Mouse (Mus musculus): ENCODE data around the gene Dgat2. TPM values are rescaled to one million over a fixed set of nuclear protein-coding genes. Genes with fewer than 3 reads are reported as not detected.

Dgat2 gene
- polyA plus RNA-seq, 1 experiment from 2014 or later, result 21.1 TPM

GRCm38 (mm10) chr7:99152756-99153155 is 29.8 kb downstream of the Dgat2 start:
- no peaks in the 10 kb centered on the region for H3K9me3 ChIP-seq (ENCODE audit: control insufficient read depth, low read length)
- 91% methylated on average over 8 of the region's 8 CpGs for WGBS
- H3K27ac ChIP-seq (ENCODE audit: low read depth, low read length), result no peak overlapping the region
- H3K27me3 ChIP-seq (ENCODE audit: control insufficient read depth, insufficient read depth, low read length), result no peaks in the 10 kb centered on the region
- no peaks in the 10 kb centered on the region for H3K36me3 ChIP-seq (ENCODE audit: control insufficient read depth, insufficient read depth, low read length)
- H3K4me1 ChIP-seq (ENCODE audit: control insufficient read depth, insufficient read depth, low read length), result no peaks in the 10 kb centered on the region
- no peak overlapping the region for H3K4me2 ChIP-seq (ENCODE audit: low read depth, low read length)
- H3K9ac ChIP-seq (replicated peaks; ENCODE audit: low read depth, low read length), result no peak overlapping the region
- no peak for ATAC-seq (ENCODE audit: low read depth)
- H3K4me3 ChIP-seq (ENCODE audit: low read depth, low read length), result no peak overlapping the region

- ATAC-seq (ENCODE audit: low read depth), result peak; percentile 69
- no peaks in the 10 kb centered on the region for H3K9me3 ChIP-seq (ENCODE audit: control insufficient read depth, low read length)
- H3K27me3 ChIP-seq (ENCODE audit: control insufficient read depth, insufficient read depth, low read length), result no peaks in the 10 kb centered on the region
- H3K27ac ChIP-seq (ENCODE audit: low read depth, low read length), result no peak overlapping the region
- no peak overlapping the region for H3K4me3 ChIP-seq (ENCODE audit: low read depth, low read length)
- no peaks in the 10 kb centered on the region for H3K36me3 ChIP-seq (ENCODE audit: control insufficient read depth, insufficient read depth, low read length)
- 6% methylated on average over 7 of the region's 7 CpGs for WGBS
- no peak overlapping the region for H3K4me2 ChIP-seq (ENCODE audit: low read depth, low read length)
- H3K9ac ChIP-seq (replicated peaks; ENCODE audit: low read depth, low read length), result no peak overlapping the region
- H3K4me1 ChIP-seq (ENCODE audit: control insufficient read depth, insufficient read depth, low read length), result no peaks in the 10 kb centered on the region
These were observed 31.2 kb downstream of the Dgat2 start for GRCm38 (mm10) chr7:99151342-99151741.

GRCm38 (mm10) chr7:99149017-99149416 is 33.5 kb downstream of the Dgat2 start:
- H3K4me3 ChIP-seq (ENCODE audit: low read depth, low read length), result no peak overlapping the region
- no peak overlapping the region for H3K4me2 ChIP-seq (ENCODE audit: low read depth, low read length)
- no peak for ATAC-seq (ENCODE audit: low read depth)
- no peaks in the 10 kb centered on the region for H3K4me1 ChIP-seq (ENCODE audit: control insufficient read depth, insufficient read depth, low read length)
- H3K36me3 ChIP-seq (ENCODE audit: control insufficient read depth, insufficient read depth, low read length), result no peaks in the 10 kb centered on the region
- H3K9ac ChIP-seq (replicated peaks; ENCODE audit: low read depth, low read length), result no peak overlapping the region
- H3K9me3 ChIP-seq (ENCODE audit: control insufficient read depth, low read length), result no peaks in the 10 kb centered on the region
- no peak overlapping the region for H3K27ac ChIP-seq (ENCODE audit: low read depth, low read length)
- no peaks in the 10 kb centered on the region for H3K27me3 ChIP-seq (ENCODE audit: control insufficient read depth, insufficient read depth, low read length)
- WGBS, result 71% methylated on average over 1 of the region's 1 CpGs

GRCm38 (mm10) chr7:99147494-99147893 is 35.0 kb downstream of the Dgat2 start:
- no peak overlapping the region for H3K27ac ChIP-seq (ENCODE audit: low read depth, low read length)
- H3K4me3 ChIP-seq (ENCODE audit: low read depth, low read length), result no peak overlapping the region
- 86% methylated on average over 7 of the region's 7 CpGs for WGBS
- H3K9me3 ChIP-seq (ENCODE audit: control insufficient read depth, low read length), result no peaks in the 10 kb centered on the region
- no peak overlapping the region for H3K4me2 ChIP-seq (ENCODE audit: low read depth, low read length)
- no peak for ATAC-seq (ENCODE audit: low read depth)
- H3K9ac ChIP-seq (replicated peaks; ENCODE audit: low read depth, low read length), result no peak overlapping the region
- no peaks in the 10 kb centered on the region for H3K27me3 ChIP-seq (ENCODE audit: control insufficient read depth, insufficient read depth, low read length)
- no peaks in the 10 kb centered on the region for H3K36me3 ChIP-seq (ENCODE audit: control insufficient read depth, insufficient read depth, low read length)
- H3K4me1 ChIP-seq (ENCODE audit: control insufficient read depth, insufficient read depth, low read length), result no peaks in the 10 kb centered on the region

GRCm38 (mm10) chr7:99146906-99147305 is 35.6 kb downstream of the Dgat2 start:
- ATAC-seq (ENCODE audit: low read depth), result no peak

GRCm38 (mm10) chr7:99146011-99146410 is 36.5 kb downstream of the Dgat2 start:
- Histone ChIP-seq H3K4me1 (ENCODE audit: control insufficient read depth, insufficient read depth, low read length) (0 out of 2 replicates have a peak, but pooled peaks cover 6% of the 10 kb centered on the region), H3K9ac (replicated peaks; ENCODE audit: low read depth, low read length) (no peak overlapping the region), H3K4me2 (ENCODE audit: low read depth, low read length) (no peak overlapping the region), H3K4me3 (ENCODE audit: low read depth, low read length) (no peak overlapping the region), H3K27me3 (ENCODE audit: control insufficient read depth, insufficient read depth, low read length) (no peaks in the 10 kb centered on the region), H3K9me3 (ENCODE audit: control insufficient read depth, low read length) (no peaks in the 10 kb centered on the region), H3K36me3 (ENCODE audit: control insufficient read depth, insufficient read depth, low read length) (no peaks in the 10 kb centered on the region), H3K27ac (ENCODE audit: low read depth, low read length) (no peak overlapping the region)
- WGBS, result 53% methylated on average over 7 of the region's 7 CpGs
- ATAC-seq (ENCODE audit: low read depth), result no peak

More at GRCm38 (mm10) chr7:99146906-99147305, 35.6 kb downstream of the Dgat2 start:
- H3K4me1 ChIP-seq (ENCODE audit: control insufficient read depth, insufficient read depth, low read length), result 0 out of 2 replicates have a peak, but pooled peaks cover 4% of the 10 kb centered on the region
- no peaks in the 10 kb centered on the region for H3K9me3 ChIP-seq (ENCODE audit: control insufficient read depth, low read length)
- H3K4me3 ChIP-seq (ENCODE audit: low read depth, low read length), result no peak overlapping the region
- no peak overlapping the region for H3K9ac ChIP-seq (replicated peaks; ENCODE audit: low read depth, low read length)
- H3K27ac ChIP-seq (ENCODE audit: low read depth, low read length), result no peak overlapping the region
- WGBS, result 77% methylated on average over 7 of the region's 7 CpGs
- H3K36me3 ChIP-seq (ENCODE audit: control insufficient read depth, insufficient read depth, low read length), result no peaks in the 10 kb centered on the region
- no peak overlapping the region for H3K4me2 ChIP-seq (ENCODE audit: low read depth, low read length)
- no peaks in the 10 kb centered on the region for H3K27me3 ChIP-seq (ENCODE audit: control insufficient read depth, insufficient read depth, low read length)

GRCm38 (mm10) chr7:99144616-99145015 is 37.9 kb downstream of the Dgat2 start:
- H3K36me3 ChIP-seq (ENCODE audit: control insufficient read depth, insufficient read depth, low read length), result no peaks in the 10 kb centered on the region
- 67% methylated on average over 11 of the region's 11 CpGs for WGBS

GRCm38 (mm10) chr7:99143244-99143643 is 39.3 kb downstream of the Dgat2 start:
- WGBS, result 79% methylated on average over 3 of the region's 3 CpGs
- H3K9ac ChIP-seq (replicated peaks; ENCODE audit: low read depth, low read length), result no peak overlapping the region
- ATAC-seq (ENCODE audit: low read depth), result no peak
- no peaks in the 10 kb centered on the region for H3K27me3 ChIP-seq (ENCODE audit: control insufficient read depth, insufficient read depth, low read length)
- no peak overlapping the region for H3K27ac ChIP-seq (ENCODE audit: low read depth, low read length)
- H3K36me3 ChIP-seq (ENCODE audit: control insufficient read depth, insufficient read depth, low read length), result no peaks in the 10 kb centered on the region
- H3K4me3 ChIP-seq (ENCODE audit: low read depth, low read length), result no peak overlapping the region
- no peak overlapping the region for H3K4me2 ChIP-seq (ENCODE audit: low read depth, low read length)
- H3K4me1 ChIP-seq (ENCODE audit: control insufficient read depth, insufficient read depth, low read length), result peaks cover 14% of the 10 kb centered on the region; the same call in 1 of the 2 replicates
- H3K9me3 ChIP-seq (ENCODE audit: control insufficient read depth, low read length), result no peaks in the 10 kb centered on the region

More at GRCm38 (mm10) chr7:99144616-99145015, 37.9 kb downstream of the Dgat2 start:
- Histone ChIP-seq H3K4me3 (ENCODE audit: low read depth, low read length) (no peak overlapping the region), H3K27me3 (ENCODE audit: control insufficient read depth, insufficient read depth, low read length) (no peaks in the 10 kb centered on the region), H3K4me2 (ENCODE audit: low read depth, low read length) (no peak overlapping the region), H3K27ac (ENCODE audit: low read depth, low read length) (no peak overlapping the region), H3K9ac (replicated peaks; ENCODE audit: low read depth, low read length) (no peak overlapping the region), H3K9me3 (ENCODE audit: control insufficient read depth, low read length) (no peaks in the 10 kb centered on the region), H3K4me1 (ENCODE audit: control insufficient read depth, insufficient read depth, low read length) (peaks cover 8% of the 10 kb centered on the region; the same call in 1 of the 2 replicates)
- ATAC-seq (ENCODE audit: low read depth), result no peak

- Histone ChIP-seq H3K4me3 (ENCODE audit: low read depth, low read length) (peak overlapping the region; percentile 60), H3K9ac (replicated peaks; ENCODE audit: low read depth, low read length) (no peak overlapping the region), H3K4me1 (ENCODE audit: control insufficient read depth, insufficient read depth, low read length) (peaks cover 14% of the 10 kb centered on the region; the same call in 1 of the 2 replicates), H3K9me3 (ENCODE audit: control insufficient read depth, low read length) (no peaks in the 10 kb centered on the region), H3K4me2 (ENCODE audit: low read depth, low read length) (peak overlapping the region; percentile 60), H3K27ac (ENCODE audit: low read depth, low read length) (peak overlapping the region; percentile 65), H3K27me3 (ENCODE audit: control insufficient read depth, insufficient read depth, low read length) (no peaks in the 10 kb centered on the region), H3K36me3 (ENCODE audit: control insufficient read depth, insufficient read depth, low read length) (no peaks in the 10 kb centered on the region)
- 33% methylated on average over 12 of the region's 12 CpGs for WGBS
- ATAC-seq (ENCODE audit: low read depth), result no peak
These were observed 40.5 kb downstream of the Dgat2 start for GRCm38 (mm10) chr7:99141919-99142606.
